Mouse (Mus musculus): ENCODE measurements around the gene Ccdc163.

Gene Ccdc163

GRCm38 (mm10) chr4:116764001-116764400, 55.7 kb downstream of the Ccdc163 start:
- no peak for ATAC-seq (ENCODE audit: insufficient number of reproducible peaks, low FRiP score, low TSS enrichment)

- no peak for ATAC-seq (ENCODE audit: insufficient number of reproducible peaks, low FRiP score, low TSS enrichment)
Measured at GRCm38 (mm10) chr4:116768510-116768909, 60.2 kb downstream of the Ccdc163 start.

GRCm38 (mm10) chr4:116769060-116769459, 60.8 kb downstream of the Ccdc163 start:
- no peak for ATAC-seq (ENCODE audit: insufficient number of reproducible peaks, low FRiP score, low TSS enrichment)

GRCm38 (mm10) chr4:116776391-116776790, 68.1 kb downstream of the Ccdc163 start:
- ATAC-seq (ENCODE audit: insufficient number of reproducible peaks, low FRiP score, low TSS enrichment): no peak

GRCm38 (mm10) chr4:116777079-116777478, 68.8 kb downstream of the Ccdc163 start:
- no peak for ATAC-seq (ENCODE audit: insufficient number of reproducible peaks, low FRiP score, low TSS enrichment)

GRCm38 (mm10) chr4:116780541-116780940, 72.2 kb downstream of the Ccdc163 start:
- ATAC-seq (ENCODE audit: insufficient number of reproducible peaks, low FRiP score, low TSS enrichment): no peak

- no peak for ATAC-seq (ENCODE audit: insufficient number of reproducible peaks, low FRiP score, low TSS enrichment)
Measured at GRCm38 (mm10) chr4:116781366-116781765, 73.1 kb downstream of the Ccdc163 start.

GRCm38 (mm10) chr4:116782171-116782570, 73.9 kb downstream of the Ccdc163 start:
- ATAC-seq (ENCODE audit: insufficient number of reproducible peaks, low FRiP score, low TSS enrichment): no peak

GRCm38 (mm10) chr4:116786587-116786986, 78.3 kb downstream of the Ccdc163 start:
- ATAC-seq (ENCODE audit: insufficient number of reproducible peaks, low FRiP score, low TSS enrichment): no peak

- ATAC-seq (ENCODE audit: insufficient number of reproducible peaks, low FRiP score, low TSS enrichment): no peak
Measured at GRCm38 (mm10) chr4:116787985-116788760, 79.9 kb downstream of the Ccdc163 start.

- ATAC-seq (ENCODE audit: insufficient number of reproducible peaks, low FRiP score, low TSS enrichment): peak; percentile 52; the same call in 1 of the 2 replicates
Measured at GRCm38 (mm10) chr4:116788956-116789355, 80.6 kb downstream of the Ccdc163 start.

GRCm38 (mm10) chr4:116792453-116792852, 84.1 kb downstream of the Ccdc163 start:
- ATAC-seq (ENCODE audit: insufficient number of reproducible peaks, low FRiP score, low TSS enrichment): no peak

- ATAC-seq (ENCODE audit: insufficient number of reproducible peaks, low FRiP score, low TSS enrichment): no peak
Measured at GRCm38 (mm10) chr4:116794273-116794672, 86.0 kb downstream of the Ccdc163 start.

- ATAC-seq (ENCODE audit: insufficient number of reproducible peaks, low FRiP score, low TSS enrichment): no peak
Measured at GRCm38 (mm10) chr4:116796442-116797110, 88.3 kb downstream of the Ccdc163 start.

GRCm38 (mm10) chr4:116799901-116800300, 91.6 kb downstream of the Ccdc163 start:
- ATAC-seq (ENCODE audit: insufficient number of reproducible peaks, low FRiP score, low TSS enrichment): no peak
